Comparison of ENCODE assay signal across 20 mouse cellular contexts in genomic region chr6:134109675-134110074, GRCm38 (mm10).
"Had no signal": no experiment of that assay in that cellular context is flagged by ENCODE, and none has a peak within 500 bp of the region (broad histone marks: within the 10 kb centered on the region; RNA-seq: fewer than 3 reads in every experiment).

No protein-coding gene starts in this region.

- H3K4me2 ChIP-seq: intestine, embryonic 15.5 days; kidney, embryonic 15.5 days; lung, embryonic 14.5 days; midbrain, embryonic 12.5 days; midbrain, embryonic 15.5 days; neural tube, embryonic 13.5 days; stomach, embryonic 15.5 days had no signal

- H3K9me3 ChIP-seq: intestine, embryonic 15.5 days; kidney, embryonic 15.5 days; midbrain, embryonic 15.5 days; neural tube, embryonic 13.5 days; stomach, embryonic 15.5 days had no signal

- H3K9ac ChIP-seq: intestine, embryonic 15.5 days; kidney, embryonic 15.5 days; lung, embryonic 14.5 days; midbrain, embryonic 12.5 days; midbrain, embryonic 15.5 days; neural tube, embryonic 13.5 days; stomach, embryonic 15.5 days had no signal

- H3K27ac ChIP-seq: intestine, embryonic 15.5 days; kidney, embryonic 15.5 days; left cerebral cortex, adult 2 months; macrophage; midbrain, embryonic 12.5 days; midbrain, embryonic 15.5 days; neural tube, embryonic 13.5 days; stomach, embryonic 15.5 days had no signal

- H3K36me3 ChIP-seq: intestine, embryonic 15.5 days; midbrain, embryonic 15.5 days; neural tube, embryonic 13.5 days; stomach, embryonic 15.5 days had no signal

- ATAC-seq: intestine, embryonic 15.5 days; lung, postnatal 0 days; midbrain, embryonic 15.5 days had no signal

- DNase-seq: kidney, adult 11 months; kidney, adult 8-10 months; kidney, postnatal 10 days; kidney, postnatal 36 days; layer of hippocampus, postnatal 36 days; lung, embryonic 14.5 days; retina, postnatal 1 day; right cerebral cortex, postnatal 25 days; spleen, adult 18-20 months; thymus, postnatal 25 days had no signal

- H3K27me3 ChIP-seq: intestine, embryonic 15.5 days; kidney, embryonic 15.5 days; midbrain, embryonic 12.5 days; midbrain, embryonic 15.5 days; neural tube, embryonic 13.5 days; stomach, embryonic 15.5 days had no signal

- H3K4me3 ChIP-seq: intestine, embryonic 15.5 days; kidney, embryonic 15.5 days; left cerebral cortex, adult 2 months; midbrain, embryonic 12.5 days; midbrain, embryonic 15.5 days; myocyte; neural tube, embryonic 13.5 days; stomach, embryonic 15.5 days had no signal
